Mouse (Mus musculus): Measurements from ENCODE around the gene Rabac1.

Gene Rabac1

DNA sequence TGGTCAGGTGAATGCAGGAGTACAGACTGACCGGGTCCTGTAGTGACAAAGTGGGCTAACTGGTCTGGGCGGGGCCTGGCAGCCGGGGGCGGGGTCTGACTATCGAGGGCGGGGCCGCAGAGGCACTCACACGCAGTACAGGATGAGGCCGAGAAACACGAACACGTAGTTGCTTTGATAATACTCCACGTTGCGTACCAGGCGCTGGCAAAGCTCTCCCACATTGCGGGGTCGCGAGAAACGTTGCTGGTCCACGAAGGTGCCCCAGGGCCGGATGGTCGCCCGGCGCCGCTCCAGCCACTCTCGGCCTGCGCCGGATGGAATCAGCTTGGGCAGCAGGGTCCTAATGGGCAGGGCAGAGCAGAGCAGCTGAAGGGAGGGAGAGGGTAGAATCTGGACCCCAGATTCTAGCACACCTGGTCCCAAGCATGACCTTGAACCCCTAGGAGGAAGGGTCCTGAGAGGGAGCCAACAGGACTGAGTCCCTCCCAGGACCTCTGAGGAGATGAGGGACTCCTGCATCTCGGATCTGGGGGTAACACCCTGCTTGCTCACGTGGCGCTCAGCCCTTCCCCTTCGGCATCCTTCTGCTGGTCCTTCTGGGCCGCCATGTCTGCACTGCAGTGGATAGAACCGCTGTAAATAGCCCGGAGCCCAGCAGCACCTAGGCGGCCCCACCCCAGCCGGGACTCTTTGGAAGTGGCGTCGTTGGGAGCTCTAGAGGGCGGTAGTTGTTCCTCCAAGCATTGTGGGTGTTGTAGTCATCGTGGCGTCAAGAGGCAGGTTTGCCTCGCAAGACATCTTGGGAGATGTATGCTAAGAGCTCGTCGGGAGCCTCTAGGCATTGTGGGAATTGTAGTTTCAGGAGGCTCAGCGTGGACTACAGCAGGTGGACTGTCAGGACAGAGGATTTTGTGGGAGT is at the start of gene Rabac1:
Gene Rabac1, minus strand, starts transcription at position 783 of the 922 bp plus-strand sequence.
- peak; percentile 91 for DNase-seq (ENCODE audit: low spot score in 2 of 2)

DNA sequence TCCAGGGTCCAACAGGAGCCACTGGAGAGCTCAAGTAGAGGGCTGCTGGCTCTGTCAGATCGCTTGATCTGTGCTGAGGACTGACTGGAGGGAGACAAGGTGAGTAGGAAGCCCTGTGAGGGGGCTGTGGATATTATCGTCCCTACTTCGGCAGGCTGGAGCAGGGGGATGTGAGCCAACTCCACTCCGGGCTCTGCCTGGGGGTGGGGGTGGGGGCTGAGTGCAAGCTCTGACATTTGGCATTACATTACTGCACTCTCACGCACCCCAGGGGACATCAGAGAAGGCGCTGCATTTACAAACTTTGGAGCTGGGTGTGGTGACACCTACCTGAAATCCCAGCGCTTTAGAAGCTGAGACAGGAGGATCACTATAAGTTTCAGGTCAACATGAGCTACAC is 39.0 kb upstream of the Rabac1 start:
- DNase-seq (ENCODE audit: low spot score in 2 of 2): no peak

DNA sequence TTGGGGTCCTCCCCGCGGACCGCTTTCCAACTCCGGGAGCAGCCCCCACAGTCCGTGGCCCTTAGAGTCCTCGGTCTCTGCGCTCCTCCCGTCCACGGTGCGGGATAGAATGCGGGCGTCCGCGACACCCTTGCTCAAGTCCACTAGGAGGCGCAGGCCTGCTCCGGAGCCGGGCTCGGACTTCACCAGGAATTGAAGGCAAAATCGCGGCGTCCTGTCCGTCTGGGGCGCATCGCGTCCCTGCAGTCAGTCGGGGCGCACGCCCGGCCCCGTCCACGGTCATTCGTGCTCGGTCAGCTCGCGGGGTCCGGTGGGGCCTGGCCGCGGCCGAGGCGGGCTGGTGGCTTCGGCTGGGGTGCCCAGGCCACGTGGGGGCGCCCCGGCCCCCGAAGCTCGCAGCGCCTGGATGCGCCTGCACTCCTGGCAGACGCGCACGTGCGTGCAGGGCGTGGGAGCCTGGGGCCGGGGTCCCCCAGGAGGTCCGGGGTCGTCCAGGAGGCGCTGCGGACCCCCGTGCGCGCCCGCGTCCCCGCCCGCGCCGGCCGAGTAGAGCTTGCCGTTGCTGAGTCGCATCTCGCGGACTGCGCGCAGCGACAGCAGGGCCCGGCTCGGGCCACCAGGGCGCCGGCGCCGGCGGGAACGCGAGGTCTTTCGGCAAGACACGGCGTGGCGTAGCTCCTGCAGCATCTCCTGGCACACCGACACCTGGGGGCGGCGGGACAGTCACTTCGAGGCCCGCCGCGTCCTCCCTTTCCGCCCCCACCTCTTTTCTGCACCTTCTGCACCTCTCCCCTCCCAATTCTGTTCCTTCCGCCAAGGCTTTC is 37.7 kb upstream of the Rabac1 start:
- peak in 1 of 2 experiments; percentile 63 for DNase-seq (ENCODE audit: low spot score in 2 of 2)

DNA sequence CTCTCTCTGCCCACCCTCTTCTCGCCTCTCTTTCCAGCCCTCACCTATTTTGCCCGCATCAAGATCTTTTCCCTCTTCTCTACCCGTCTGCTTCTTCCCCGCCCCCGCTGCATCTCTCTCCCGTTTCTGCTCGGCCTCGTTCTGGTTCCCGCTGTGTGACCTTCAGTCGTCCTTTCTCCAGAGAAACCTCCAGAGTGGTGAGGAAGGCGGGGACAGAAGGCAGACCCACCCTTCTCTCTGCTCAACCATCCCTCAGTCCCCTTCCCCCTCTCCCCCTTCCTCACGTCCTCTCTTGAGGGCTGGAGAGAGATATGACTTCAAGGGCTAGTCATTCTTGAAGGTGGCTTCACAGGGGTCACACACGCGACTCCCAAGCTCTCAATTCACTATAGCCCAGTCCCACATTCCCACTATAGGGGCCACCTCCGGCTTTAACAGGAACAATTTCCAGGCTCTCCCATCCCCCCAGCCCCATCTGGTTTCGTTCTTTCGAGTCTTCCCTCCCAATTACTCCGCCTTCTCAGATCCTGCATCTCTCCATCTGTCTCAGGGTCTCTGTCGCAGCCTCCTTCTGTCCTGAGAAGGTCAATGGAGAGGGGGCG is 36.6 kb upstream of the Rabac1 start:
- peak; percentile 70 to 74 for DNase-seq (ENCODE audit: low spot score in 2 of 2)

DNA sequence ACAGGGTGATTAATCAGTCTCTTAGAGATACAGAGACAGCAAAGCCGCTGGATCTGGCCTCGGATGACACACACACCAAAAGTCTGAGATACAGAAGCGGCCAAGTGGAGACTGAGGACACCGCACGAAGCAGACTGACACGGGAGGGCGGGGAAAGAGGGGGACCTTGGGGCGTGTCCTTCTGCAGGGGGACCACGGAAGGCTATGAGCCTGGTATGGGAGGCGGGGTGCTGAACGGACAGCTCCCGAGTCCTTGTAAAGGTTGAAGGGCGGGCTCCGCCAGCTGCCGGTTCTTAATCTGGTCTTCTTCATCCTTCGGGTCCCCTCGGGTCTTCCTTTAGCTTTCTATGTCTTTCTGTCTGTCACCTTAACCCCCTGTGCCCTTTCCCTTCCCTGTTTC is 36.1 kb upstream of the Rabac1 start:
- DNase-seq (ENCODE audit: low spot score in 2 of 2): peak in 1 of 2 experiments; percentile 51

DNA sequence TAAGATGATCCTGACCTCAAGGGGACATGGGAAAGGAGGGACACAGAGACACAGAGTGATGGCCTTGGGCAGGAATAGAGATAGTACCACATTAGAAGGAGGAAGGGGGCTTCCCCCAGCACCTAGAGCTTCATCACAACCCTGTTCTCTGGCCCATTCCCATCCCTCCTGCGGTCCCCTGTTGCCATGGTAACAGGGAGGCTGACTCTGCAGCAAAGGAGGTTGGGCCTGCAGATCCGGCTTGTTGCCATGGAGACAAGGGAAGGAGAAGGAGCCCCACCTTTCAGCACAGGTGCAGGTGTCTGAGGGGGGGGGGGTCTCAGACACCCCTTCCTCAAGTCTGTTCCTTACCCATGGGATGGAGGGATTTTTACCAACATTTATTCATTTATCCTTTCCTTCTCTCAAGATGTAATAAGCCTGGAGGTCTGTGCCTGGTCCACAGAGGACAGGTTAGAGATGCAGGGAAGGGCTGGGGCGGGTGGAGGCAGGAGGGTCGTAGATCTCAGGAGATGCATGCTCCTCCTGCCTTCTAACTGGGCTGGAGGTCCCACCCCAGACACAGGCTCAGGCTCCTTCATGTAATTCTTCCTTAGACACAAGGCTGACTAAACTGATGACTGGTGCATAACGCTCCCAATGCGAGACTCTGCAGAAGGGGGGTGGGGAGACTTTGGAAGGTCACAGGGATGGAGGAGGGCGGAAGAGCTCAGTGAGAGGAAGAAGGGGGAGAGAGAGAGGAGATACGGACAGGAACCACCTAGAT is 35.2 kb upstream of the Rabac1 start:
- peak; percentile 70 to 80 for DNase-seq (ENCODE audit: low spot score in 2 of 2)

DNA sequence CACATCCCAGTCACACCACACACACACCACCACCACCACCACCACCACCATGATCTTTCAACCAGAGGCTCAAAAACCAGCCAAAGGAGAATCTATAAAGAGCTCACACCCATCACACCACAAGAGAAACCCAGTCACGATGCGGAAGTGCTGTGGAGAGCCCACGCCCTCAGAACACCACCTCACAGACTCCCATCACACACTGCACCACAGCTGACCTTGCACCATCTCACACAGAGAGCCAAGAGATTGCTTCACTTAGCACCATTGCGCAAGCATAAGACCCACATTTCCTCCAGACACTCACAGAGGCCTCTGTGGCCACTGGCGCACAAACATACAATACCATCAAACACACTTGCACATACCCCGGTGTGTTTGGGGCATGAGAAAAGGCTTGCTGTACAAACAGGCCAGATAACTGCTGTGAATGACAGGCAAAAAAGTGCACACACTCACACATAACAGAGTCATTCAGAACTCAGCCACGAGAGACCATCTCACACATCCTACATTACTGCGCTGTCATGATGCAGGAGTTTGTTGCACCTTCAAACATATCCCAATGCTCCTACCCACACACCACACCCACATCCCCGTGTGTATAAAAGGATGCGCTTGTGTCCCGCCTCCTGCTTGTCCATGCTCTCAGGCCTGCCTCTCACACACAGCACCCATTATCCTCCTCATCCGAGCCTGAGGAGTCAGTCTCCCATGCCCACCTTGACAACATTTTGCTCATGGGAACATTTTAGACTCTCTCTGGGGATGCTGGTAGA is 34.2 kb upstream of the Rabac1 start:
- no peak for DNase-seq (ENCODE audit: low spot score in 2 of 2)

DNA sequence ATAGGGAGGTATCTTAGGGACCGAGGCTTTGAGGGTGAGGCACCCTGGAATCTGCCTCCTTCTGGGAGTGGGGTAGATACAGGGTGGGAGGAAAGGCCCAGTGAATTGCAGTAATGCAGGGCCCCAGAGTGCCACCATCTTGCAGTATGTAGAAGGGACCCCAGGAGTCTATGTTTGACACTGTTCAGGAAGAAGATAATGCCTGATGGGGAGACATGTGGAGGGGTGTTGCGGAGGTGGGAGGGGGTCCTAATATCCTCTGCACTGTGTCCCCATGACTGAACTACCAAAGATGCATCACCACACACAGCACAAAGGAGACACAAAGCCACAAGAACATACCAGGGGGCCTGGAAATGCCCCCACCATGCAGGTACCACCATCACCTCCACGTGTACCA is 33.6 kb upstream of the Rabac1 start:
- DNase-seq (ENCODE audit: low spot score in 2 of 2): no peak

DNA sequence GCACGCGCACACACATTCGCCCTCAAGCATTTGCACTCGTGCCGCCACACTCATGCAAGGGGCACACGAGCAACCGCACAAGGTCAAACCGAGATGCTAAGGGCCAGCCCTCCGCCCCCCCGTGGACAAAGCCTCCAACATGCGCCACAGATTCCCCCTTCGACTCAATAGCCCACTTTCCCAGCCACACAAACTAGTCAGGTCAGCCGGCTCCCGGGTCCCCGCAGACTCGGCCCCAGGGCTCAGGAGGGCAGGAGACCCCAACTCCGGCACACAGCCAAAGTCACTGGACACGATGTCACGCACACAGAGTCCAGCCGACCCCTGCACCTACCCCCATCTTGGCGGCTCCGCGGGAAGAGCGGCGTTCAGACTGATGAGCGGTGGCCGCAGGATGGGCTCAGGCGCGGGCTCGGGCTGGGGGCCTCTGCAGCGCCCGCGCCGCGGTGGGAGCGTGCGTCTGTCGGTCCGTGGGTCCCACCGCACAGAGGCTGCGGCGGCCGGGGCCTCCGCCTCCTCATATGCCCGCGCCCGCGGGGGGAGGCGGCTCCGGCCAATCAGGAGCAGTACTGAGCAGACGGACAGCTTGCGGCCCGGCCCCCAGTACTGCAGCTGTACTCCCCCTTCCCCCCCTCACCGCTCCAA is 33.0 kb upstream of the Rabac1 start, which contains the start of gene Atp1a3:
Gene Atp1a3, minus strand, starts transcription at position 538 of the 645 bp plus-strand sequence.
- peak; percentile 82 to 86 for DNase-seq (ENCODE audit: low spot score in 2 of 2)

DNA sequence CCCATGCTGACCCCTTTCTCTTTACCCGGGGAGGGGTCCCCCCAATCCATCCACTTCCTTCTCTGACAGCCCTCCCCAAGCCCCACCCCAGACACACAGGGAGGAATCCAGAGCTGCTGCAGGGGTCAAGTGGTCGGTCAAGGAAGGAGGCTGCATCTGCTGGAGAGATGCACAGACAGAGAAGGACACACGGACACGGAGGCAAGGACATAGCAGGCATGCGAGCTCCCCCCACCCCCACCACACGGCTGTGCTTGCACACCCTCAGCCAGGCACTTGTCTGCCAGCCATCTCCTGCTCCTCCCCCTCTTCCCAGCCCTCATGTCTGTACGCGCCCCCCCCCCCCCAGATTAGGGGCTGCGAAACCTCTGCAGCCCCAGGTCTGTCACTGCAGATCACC is 32.3 kb upstream of the Rabac1 start:
- DNase-seq (ENCODE audit: low spot score in 2 of 2): no peak

DNA sequence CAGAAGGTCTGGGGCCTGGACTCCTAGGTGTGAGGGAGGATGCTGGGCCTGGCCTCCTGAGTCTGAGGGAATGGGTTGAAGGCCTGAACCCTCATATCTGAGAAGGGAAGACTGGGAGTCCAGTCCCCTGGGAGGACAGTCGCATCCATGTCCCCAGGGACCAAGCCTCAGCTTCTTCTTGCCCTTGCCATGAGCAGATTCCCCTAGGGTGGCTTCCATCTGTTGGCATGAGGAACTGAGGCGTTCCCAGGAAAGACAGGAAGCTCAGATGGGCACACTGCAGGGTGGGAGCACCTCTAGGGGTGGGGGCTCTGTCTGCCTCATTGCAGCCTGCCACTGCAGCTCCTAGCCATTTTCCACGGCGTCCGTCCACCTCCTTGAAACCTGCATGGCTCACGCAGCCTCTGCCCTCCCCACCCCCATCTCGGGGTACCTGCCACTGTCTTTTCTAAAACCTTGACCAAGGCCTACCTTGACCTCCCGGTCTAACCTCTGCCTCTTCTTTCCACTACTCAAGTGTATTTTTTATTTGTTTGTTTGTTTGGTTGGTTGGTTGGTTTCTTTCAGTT is 31.4 kb upstream of the Rabac1 start:
- no peak for DNase-seq (ENCODE audit: low spot score in 2 of 2)

DNA sequence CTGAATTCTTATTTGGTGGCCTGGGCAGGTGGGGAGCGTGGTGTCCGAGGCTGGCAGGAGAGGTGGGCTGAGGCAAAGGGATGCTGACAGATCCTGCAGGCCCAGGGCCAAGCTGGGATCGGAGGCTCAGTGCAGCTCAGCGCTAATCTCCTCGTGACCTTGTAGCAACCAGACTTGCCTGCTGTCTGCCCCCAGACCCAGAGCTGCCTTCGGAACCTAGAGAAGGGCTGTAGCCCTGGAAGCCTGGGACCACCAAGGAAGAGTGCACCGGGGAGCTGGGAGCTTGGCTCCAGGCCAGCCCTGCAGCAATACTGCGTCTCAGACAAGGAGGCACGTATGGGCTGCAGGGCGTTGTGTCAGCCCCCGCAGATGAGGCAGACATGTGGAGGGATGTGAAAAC is 30.7 kb upstream of the Rabac1 start:
- DNase-seq (ENCODE audit: low spot score in 2 of 2): no peak

DNA sequence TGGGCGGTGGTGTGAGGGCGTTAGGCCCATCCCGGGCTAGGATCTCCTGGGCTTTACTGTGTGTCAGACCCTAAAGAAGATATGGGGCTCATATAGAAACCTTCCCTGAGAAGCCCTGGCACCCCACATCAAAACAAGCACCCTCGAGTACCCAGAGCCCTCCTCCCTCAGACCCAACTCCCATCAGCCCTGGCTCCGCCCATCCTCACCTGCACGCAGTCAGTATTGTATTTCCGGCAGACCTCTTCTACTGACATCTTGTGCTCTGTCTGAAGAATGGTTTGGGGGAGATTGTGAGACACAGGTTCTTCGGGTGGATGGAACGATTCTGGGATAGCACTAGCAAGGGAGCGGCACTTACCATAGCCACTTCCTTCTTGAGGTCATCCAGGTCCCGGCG is 28.2 kb upstream of the Rabac1 start:
- no peak for DNase-seq (ENCODE audit: low spot score in 2 of 2)

DNA sequence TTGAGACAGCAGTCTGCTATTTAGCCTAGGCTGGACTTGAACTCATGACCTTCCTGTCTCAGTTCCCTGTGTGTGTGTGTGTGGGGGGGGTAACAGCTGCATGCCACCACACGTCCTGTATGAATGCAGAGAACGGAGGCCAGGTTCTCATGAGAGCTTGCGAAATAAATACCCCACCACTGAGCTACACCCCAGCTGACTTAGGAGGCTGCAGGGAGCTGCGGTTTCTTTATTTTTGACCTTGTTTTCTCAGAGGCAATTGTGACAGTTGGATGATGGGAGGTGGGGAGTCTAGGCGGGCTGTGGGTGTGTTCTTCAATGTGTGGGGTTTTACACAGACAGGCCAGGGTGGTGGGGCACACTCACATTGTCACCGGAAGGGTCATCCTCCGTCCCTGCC is 27.7 kb upstream of the Rabac1 start:
- DNase-seq (ENCODE audit: low spot score in 2 of 2): no peak

DNA sequence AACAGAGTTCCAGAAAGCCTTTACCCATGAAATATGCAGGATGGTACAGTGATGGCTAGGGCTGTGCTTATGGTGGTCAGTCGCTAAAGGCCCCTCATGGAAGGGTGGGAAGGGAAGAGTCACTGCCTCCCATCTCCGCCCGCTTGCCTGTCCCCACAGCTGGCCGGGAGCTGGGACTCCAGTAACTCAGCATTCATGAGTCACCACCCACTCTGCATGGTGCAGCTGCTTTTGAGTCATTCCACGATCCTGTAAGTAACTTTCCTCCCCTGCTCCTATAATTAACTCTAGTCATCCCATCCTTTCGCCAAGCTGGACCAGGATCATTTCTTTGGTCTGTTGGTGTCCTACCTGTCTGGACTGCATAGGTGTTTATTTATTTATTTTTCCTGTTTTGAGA is 20.5 kb upstream of the Rabac1 start:
- DNase-seq (ENCODE audit: low spot score in 2 of 2): no peak

DNA sequence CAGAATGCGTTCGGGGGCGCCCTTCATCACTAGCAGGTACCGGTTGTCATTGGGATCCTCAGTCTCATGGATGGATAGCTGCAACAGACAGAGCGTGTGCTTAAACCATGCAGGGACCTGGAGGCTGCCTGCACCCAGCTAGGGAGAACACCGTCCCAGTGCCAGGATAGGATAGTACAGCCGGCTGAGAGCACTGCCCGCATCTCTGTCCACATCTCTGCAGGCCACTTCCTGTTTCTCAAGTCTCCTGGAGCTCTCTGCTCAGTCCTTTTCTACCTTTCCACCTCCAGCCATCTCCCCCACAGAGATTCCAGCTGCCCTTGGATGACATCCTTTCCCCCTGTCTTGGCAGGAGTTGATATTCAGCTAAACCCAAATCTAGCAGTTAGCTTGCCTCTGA is 17.9 kb upstream of the Rabac1 start:
- no peak for DNase-seq (ENCODE audit: low spot score in 2 of 2)

DNA sequence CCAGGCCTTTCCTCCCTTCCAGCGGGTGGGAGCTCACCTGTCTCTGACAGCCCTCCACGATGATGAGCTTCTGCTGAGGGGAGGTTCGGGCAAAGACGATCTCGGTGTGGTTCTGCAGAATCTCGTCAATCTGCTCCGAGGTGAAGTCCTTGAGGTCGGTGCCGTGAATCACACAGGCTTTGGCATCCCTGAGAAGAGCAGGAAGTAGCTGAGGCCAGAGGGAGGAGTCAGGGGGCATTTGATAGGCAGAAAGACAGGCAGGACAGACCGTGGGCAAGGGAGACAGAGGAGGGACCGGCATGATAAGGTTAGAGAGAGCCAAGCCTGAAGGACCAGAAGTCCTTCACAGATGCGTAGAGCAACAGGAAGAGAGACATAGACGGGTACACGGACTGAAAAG is 15.4 kb upstream of the Rabac1 start:
- no peak for DNase-seq (ENCODE audit: low spot score in 2 of 2)

DNA sequence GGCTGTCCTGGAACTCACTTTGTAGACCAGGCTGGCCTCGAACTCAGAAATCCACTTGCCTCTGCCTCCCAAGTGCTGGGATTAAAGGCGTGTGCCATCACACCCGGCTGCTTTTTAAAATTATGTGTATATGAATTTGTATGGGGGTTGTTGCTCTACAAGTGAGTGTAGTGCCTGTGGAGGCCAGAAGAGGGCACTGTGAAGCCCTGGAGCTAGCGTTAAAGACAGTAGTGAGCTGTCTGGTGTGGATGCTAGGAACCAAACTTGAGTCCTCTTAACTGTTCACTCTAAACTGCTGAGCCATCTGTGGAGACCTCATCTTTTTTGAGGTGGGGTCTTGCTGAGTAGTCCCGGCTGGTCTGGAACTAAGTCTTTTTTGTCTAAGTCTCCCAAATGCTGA is 13.2 kb upstream of the Rabac1 start:
- DNase-seq (ENCODE audit: low spot score in 2 of 2): no peak

DNA sequence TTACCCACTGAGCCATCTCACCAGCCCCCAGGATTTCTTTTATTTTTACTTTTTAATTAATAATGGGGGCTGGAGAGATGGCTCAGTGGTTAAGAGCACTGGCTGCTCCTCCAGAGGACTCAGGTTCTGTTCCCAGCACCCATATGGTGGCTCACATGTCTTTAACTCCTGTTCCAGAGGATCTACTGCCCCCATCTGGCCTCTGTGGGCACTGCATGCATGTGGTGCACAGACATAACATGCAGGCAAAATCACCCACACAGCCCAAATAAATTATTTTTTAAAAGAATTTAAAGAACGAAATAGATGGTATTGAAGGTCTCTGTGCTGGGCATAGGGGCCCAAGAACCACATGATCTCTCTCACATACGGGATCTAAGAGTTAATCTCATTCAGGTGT is 11.8 kb upstream of the Rabac1 start:
- peak in 1 of 2 experiments; percentile 22 for DNase-seq (ENCODE audit: low spot score in 2 of 2)

DNA sequence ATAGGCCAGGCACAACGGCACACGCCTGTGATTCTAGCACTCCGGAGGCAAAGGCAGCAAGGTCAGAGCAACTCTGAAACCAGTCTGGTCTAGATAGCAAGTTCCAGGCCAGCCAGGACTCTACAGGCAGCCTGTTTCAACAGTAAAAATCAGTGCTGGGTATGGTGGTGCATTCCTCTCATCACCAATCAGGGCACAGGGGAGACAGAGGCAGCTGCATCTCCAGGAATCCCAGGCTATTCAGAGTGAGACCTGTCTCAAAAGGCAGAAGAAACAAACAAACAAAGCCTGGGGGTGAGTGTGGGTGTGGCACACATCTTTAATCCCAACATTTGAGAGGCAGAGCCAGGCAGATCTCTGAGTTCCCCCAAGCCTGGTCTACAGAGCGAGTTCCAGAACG is 10.8 kb upstream of the Rabac1 start:
- no peak for DNase-seq (ENCODE audit: low spot score in 2 of 2)

Measured in frontal cortex, postnatal 10 days (tissue).